Comparison of ENCODE assay signal across 8 mouse cellular contexts in genomic region chr11:70177647-70178046, GRCm38 (mm10). TPM values are rescaled to one million over a fixed set of nuclear protein-coding genes. Genes with fewer than 3 reads are reported as not detected.
DNase-seq lines count a peak whose midpoint lies in the region; TF ChIP-seq lines count a peak whose summit lies in the region.

No protein-coding gene starts in this region.

- TF ChIP-seq CTCF in heart, adult 2 months (IDR thresholded peaks at IDR 0.05): peak; percentile 37

- no peak for TF ChIP-seq POLR2A in heart, adult 2 months (IDR thresholded peaks at IDR 0.05; ENCODE audit: insufficient read depth, low read depth, low read length)

- no peaks in the 10 kb centered on the region for H3K36me3 ChIP-seq in heart, adult 2 months (ENCODE audit: control insufficient read depth, insufficient read depth, low read length)

- no peaks in the 10 kb centered on the region for H3K4me1 ChIP-seq in heart, adult 2 months (ENCODE audit: control insufficient read depth, insufficient read depth, low read length)

- intact Hi-C loops in heart, adult 2 months (cut with DNase I): no loop called here
- intact Hi-C loops in left cerebral cortex, postnatal 36 days (cut with DNase I): no loop called here

- no peak overlapping the region for H3K9ac ChIP-seq in heart, adult 2 months (ENCODE audit: low read depth, low read length)

- WGBS in heart, adult 2 months: 71% methylated on average over 8 of the region's 8 CpGs

- no peaks in the 10 kb centered on the region for H3K27me3 ChIP-seq in heart, adult 2 months (ENCODE audit: control insufficient read depth, insufficient read depth, low read length)

- H3K27ac ChIP-seq in heart, adult 2 months: no peak overlapping the region

- DNase-seq in heart, adult 2 months: no peak
- no peak for DNase-seq in heart, adult 8-10 months (ENCODE audit: low spot score)
- DNase-seq in lung, postnatal 10 days: peak; percentile 24
- no peak for DNase-seq in lung, postnatal 14 days
- DNase-seq in ES-CJ7 (ENCODE audit: low read depth, low spot score): peak; percentile 58
- DNase-seq in induced T-regulatory cell, adult 2 months (ENCODE audit: low read depth): peak; percentile 37
- DNase-seq in frontal cortex, adult 2 months (ENCODE audit: extremely low spot score in 1 of 2, low spot score in 1 of 2): no peak
- no peak for DNase-seq in left cerebral cortex, postnatal 36 days (ENCODE audit: low spot score in 2 of 2)

- TF ChIP-seq EP300 in heart, adult 2 months (IDR thresholded peaks at IDR 0.05; ENCODE audit: insufficient read depth, low read depth, low read length): no peak

- no peak overlapping the region for H3K4me3 ChIP-seq in heart, adult 2 months

- no peaks in the 10 kb centered on the region for H3K79me2 ChIP-seq in heart, adult 2 months (replicated peaks; ENCODE audit: control insufficient read depth, insufficient read depth, low read length)

RNA-seq across cellular contexts. Expression of gene Clec10a, which starts 21.6 kb away (rescaled TPM):
- total RNA-seq in heart, adult 2 months (2021): 1 to 10 TPM; 1.7 to 3.2 TPM
- 2.8 and 3.8 TPM in 2 replicates for polyA plus RNA-seq in heart, adult 2 months (2012; rRNA removed)
- 1 to 10 TPM; 1.7 to 4.2 (median 3.2) TPM for total RNA-seq in heart, adult 8-10 months (2022)
- 0.90 and 2.4 TPM in 2 replicates for polyA plus RNA-seq in frontal cortex, adult 2 months (2012; rRNA removed)
- total RNA-seq in left cerebral cortex, postnatal 36 days (2021): 1 to 10 TPM; 1.3 to 1.8 TPM

RNA-seq across cellular contexts. Expression of gene Slc16a11, which starts 34.9 kb away (rescaled TPM):
- under 1 TPM; 0.34 to 0.52 TPM for total RNA-seq in heart, adult 2 months (2021)
- 1.1 and 9.6 TPM in 2 replicates for polyA plus RNA-seq in heart, adult 2 months (2012; rRNA removed)
- 1 to 10 TPM in 1 of 4 experiments, under 1 TPM in 3; 0.38 to 2.8 (median 0.68) TPM for total RNA-seq in heart, adult 8-10 months (2022)
- 45.9 and 48.3 TPM in 2 replicates for polyA plus RNA-seq in frontal cortex, adult 2 months (2012; rRNA removed)
- 10 to 100 TPM; 30.7 to 38.2 TPM for total RNA-seq in left cerebral cortex, postnatal 36 days (2021)

RNA-seq across cellular contexts. Expression of gene Slc16a13, which starts 43.2 kb away (rescaled TPM):
- total RNA-seq in heart, adult 2 months (2021): 1 to 10 TPM; 2.2 to 2.8 TPM
- polyA plus RNA-seq in heart, adult 2 months (2012; rRNA removed): 4.0 and 7.4 TPM in 2 replicates
- 1 to 10 TPM; 2.5 to 3.6 (median 3.4) TPM for total RNA-seq in heart, adult 8-10 months (2022)
- 5.5 and 7.7 TPM in 2 replicates for polyA plus RNA-seq in frontal cortex, adult 2 months (2012; rRNA removed)
- total RNA-seq in left cerebral cortex, postnatal 36 days (2021): 1 to 10 TPM; 7.2 to 8.1 TPM

RNA-seq across cellular contexts. Expression of gene Mgl2, which starts 47.5 kb away (rescaled TPM):
- total RNA-seq in heart, adult 2 months (2021): 1 to 10 TPM; 5.6 to 6.7 TPM
- 7.4 and 9.7 TPM in 2 replicates for polyA plus RNA-seq in heart, adult 2 months (2012; rRNA removed)
- 1 to 10 TPM; 2.6 to 4.5 (median 3.2) TPM for total RNA-seq in heart, adult 8-10 months (2022)
- polyA plus RNA-seq in frontal cortex, adult 2 months (2012; rRNA removed): 0.42 and 0.92 TPM in 2 replicates
- 1 to 10 TPM in 1 of 2 experiments, under 1 TPM in 1; 0.72 to 1.4 TPM for total RNA-seq in left cerebral cortex, postnatal 36 days (2021)

RNA-seq across cellular contexts. Expression of gene Bcl6b, which starts 52.0 kb away (rescaled TPM):
- total RNA-seq in heart, adult 2 months (2021): 10 to 100 TPM in 1 of 2 experiments, 1 to 10 TPM in 1; 9.1 to 13.7 TPM
- polyA plus RNA-seq in heart, adult 2 months (2012; rRNA removed): 18.9 and 21.0 TPM in 2 replicates
- total RNA-seq in heart, adult 8-10 months (2022): 10 to 100 TPM in 3 of 4 experiments, 1 to 10 TPM in 1; 5.9 to 22.0 (median 17.3) TPM
- polyA plus RNA-seq in frontal cortex, adult 2 months (2012; rRNA removed): 1.5 and 1.9 TPM in 2 replicates
- 1 to 10 TPM; 1.7 to 1.8 TPM for total RNA-seq in left cerebral cortex, postnatal 36 days (2021)

Comparison
In these comparisons a context has a peak if more than half of its experiments do, and no peak if none do; other contexts are left out.
1. DNase-seq: peak in lung, postnatal 10 days (single experiment), ES-CJ7 (single experiment) and induced T-regulatory cell, adult 2 months (single experiment); none in heart, adult 2 months (0 of 2), heart, adult 8-10 months (single experiment), lung, postnatal 14 days (single experiment), frontal cortex, adult 2 months (0 of 2) and left cerebral cortex, postnatal 36 days (0 of 2).
2. RNA of gene Slc16a11, which starts 34.9 kb away (total RNA-seq): 30.7 to 38.2 TPM in left cerebral cortex, postnatal 36 days; 0.38 to 2.8 TPM in heart, adult 8-10 months and 0.34 to 0.52 TPM in heart, adult 2 months; every median in the first group is over 4 times any median in the second.